Mouse (Mus musculus): Measurements from ENCODE around the gene Mfap5. TPM values are rescaled to one million over a fixed set of nuclear protein-coding genes. Genes with fewer than 3 reads are reported as not detected.
"Not testable (repeated sequence)": the region's sequence is repeated elsewhere in the genome, so short reads cannot be mapped to it uniquely, and the experiment has no call there.

Gene Mfap5
- 10 to 100 TPM; 53.9 to 57.8 TPM for total RNA-seq (2021)
- long read RNA-seq, experiment 1, transcript Mfap5-207 (10 exons, 1,506 nt): major isoform, 87 of 97 reads
- long read RNA-seq, experiment 1, partial matches to known transcripts: 3 of 97 reads
- long read RNA-seq, experiment 1, other reads (novel, unspliced or antisense): 5 of 97 reads
- long read RNA-seq, experiment 2, transcript Mfap5-207 (10 exons, 1,506 nt): major isoform, 33 of 38 reads
- long read RNA-seq, experiment 2, partial matches to known transcripts: 2 of 38 reads
- long read RNA-seq, experiment 2, other reads (novel, unspliced or antisense): 2 of 38 reads

GRCm38 (mm10) chr6:122505545-122505944 lies at the start of gene Mfap5:
Gene Mfap5 (plus strand): TSS chr6:122505845.
- DNase-seq: no peak

- DNase-seq: no peak
These were observed 46.5 kb upstream of the Mfap5 start for GRCm38 (mm10) chr6:122458946-122459693.

GRCm38 (mm10) chr6:122466092-122466713 lies 39.4 kb upstream of the Mfap5 start:
- no peak for DNase-seq

- DNase-seq: no peak
These were observed 36.5 kb upstream of the Mfap5 start for GRCm38 (mm10) chr6:122469030-122469640.

- DNase-seq: no peak
These were observed 35.4 kb upstream of the Mfap5 start for GRCm38 (mm10) chr6:122470240-122470639.

GRCm38 (mm10) chr6:122471461-122471860 lies 34.2 kb upstream of the Mfap5 start:
- DNase-seq: not testable (repeated sequence)

GRCm38 (mm10) chr6:122478062-122478461 lies 27.6 kb upstream of the Mfap5 start:
- no peak for DNase-seq

- DNase-seq: peak; percentile 3
These were observed 20.0 kb upstream of the Mfap5 start for GRCm38 (mm10) chr6:122485401-122486296.

GRCm38 (mm10) chr6:122486297-122487117 lies 19.1 kb upstream of the Mfap5 start:
- peak; percentile 38 for DNase-seq

- DNase-seq: no peak
These were observed 14.6 kb upstream of the Mfap5 start for GRCm38 (mm10) chr6:122490929-122491512.

GRCm38 (mm10) chr6:122491557-122491956 lies 14.1 kb upstream of the Mfap5 start:
- DNase-seq: peak; percentile 83

- no peak for DNase-seq
These were observed 13.2 kb upstream of the Mfap5 start for GRCm38 (mm10) chr6:122492479-122492878.

- DNase-seq: no peak
These were observed 11.7 kb upstream of the Mfap5 start for GRCm38 (mm10) chr6:122493799-122494472.

- no peak for DNase-seq
These were observed 10.4 kb upstream of the Mfap5 start for GRCm38 (mm10) chr6:122495082-122495881.

- DNase-seq: no peak
These were observed 9.1 kb upstream of the Mfap5 start for GRCm38 (mm10) chr6:122496501-122496900.

GRCm38 (mm10) chr6:122498661-122499060 lies 7.0 kb upstream of the Mfap5 start, which contains the start of gene Rimklb:
Gene Rimklb (minus strand): TSS chr6:122498761.
- no peak for DNase-seq

- no peak for DNase-seq
These were observed 604 bp upstream of the Mfap5 start for GRCm38 (mm10) chr6:122505041-122505440.

- DNase-seq: no peak
These were observed 2.8 kb downstream of the Mfap5 start for GRCm38 (mm10) chr6:122508494-122508893.

All from adrenal gland, postnatal 10 days (tissue).